ENCODE assay signal across 21 mouse cellular contexts in genomic region chr3:141794371-141794770, GRCm38 (mm10).
DNase-seq lines count a peak whose midpoint lies in the region; ATAC-seq and TF ChIP-seq lines count a peak whose summit lies in the region.
"Had no signal": no experiment of that assay in that cellular context is flagged by ENCODE, and none has a peak within 500 bp of the region (broad histone marks: within the 10 kb centered on the region; RNA-seq: fewer than 3 reads in every experiment).

No protein-coding gene starts in this region.

- no peak overlapping the region for H3K27ac ChIP-seq in hindbrain, embryonic 15.5 days (replicated peaks)
- H3K27ac ChIP-seq in hindbrain, embryonic 10.5 days = no peak overlapping the region
- H3K27ac ChIP-seq in lung, postnatal 0 days (ENCODE audit: low read length) = no peak overlapping the region
- no peak overlapping the region for H3K27ac ChIP-seq in neural tube, embryonic 14.5 days (ENCODE audit: low read depth, low read length)
- H3K27ac ChIP-seq in liver, embryonic 11.5 days (ENCODE audit: low read depth, low read length) = no peak overlapping the region
- H3K27ac ChIP-seq: embryonic facial prominence, embryonic 10.5 days; heart, embryonic 10.5 days; limb, embryonic 12.5 days; liver, embryonic 15.5 days; macrophage; midbrain, embryonic 13.5 days had no signal

- H3K36me3 ChIP-seq in hindbrain, embryonic 15.5 days = no peaks in the 10 kb centered on the region
- 0 out of 2 replicates have a peak, but pooled peaks cover 4% of the 10 kb centered on the region for H3K36me3 ChIP-seq in hindbrain, embryonic 10.5 days
- H3K36me3 ChIP-seq in lung, postnatal 0 days (ENCODE audit: insufficient read depth, low read length) = no peaks in the 10 kb centered on the region
- no peaks in the 10 kb centered on the region for H3K36me3 ChIP-seq in neural tube, embryonic 14.5 days (ENCODE audit: control insufficient read depth, insufficient read depth, low read length)
- H3K36me3 ChIP-seq in liver, embryonic 11.5 days (ENCODE audit: control insufficient read depth, insufficient read depth, low read length) = no peaks in the 10 kb centered on the region
- H3K36me3 ChIP-seq: heart, embryonic 10.5 days; liver, embryonic 15.5 days; midbrain, embryonic 13.5 days had no signal

- no peaks in the 10 kb centered on the region for H3K4me1 ChIP-seq in hindbrain, embryonic 15.5 days (replicated peaks)
- peaks cover 5% of the 10 kb centered on the region for H3K4me1 ChIP-seq in hindbrain, embryonic 10.5 days (replicated peaks)
- H3K4me1 ChIP-seq in lung, postnatal 0 days (ENCODE audit: insufficient read depth, low read depth, low read length) = no peaks in the 10 kb centered on the region
- H3K4me1 ChIP-seq in neural tube, embryonic 14.5 days (ENCODE audit: control insufficient read depth, insufficient read depth, low read length) = no peaks in the 10 kb centered on the region
- H3K4me1 ChIP-seq in liver, embryonic 11.5 days (replicated peaks; ENCODE audit: control insufficient read depth, insufficient read depth, low read length) = no peaks in the 10 kb centered on the region
- H3K4me1 ChIP-seq: embryonic facial prominence, embryonic 10.5 days; heart, embryonic 10.5 days; liver, embryonic 15.5 days had no signal

- WGBS in hindbrain, embryonic 15.5 days = 48% methylated on average over 3 of the region's 3 CpGs
- whole genome bisulfite sequencing in hindbrain, embryonic 10.5 days = 85% methylated on average over 3 of the region's 3 CpGs
- WGBS in lung, postnatal 0 days = 64% methylated on average over 3 of the region's 3 CpGs
- 35% methylated on average over 3 of the region's 3 CpGs for WGBS in neural tube, embryonic 14.5 days
- WGBS in liver, embryonic 11.5 days = 82% methylated on average over 3 of the region's 3 CpGs

- no peak overlapping the region for H3K4me2 ChIP-seq in hindbrain, embryonic 15.5 days
- no peak overlapping the region for H3K4me2 ChIP-seq in lung, postnatal 0 days (replicated peaks; ENCODE audit: low read depth, low read length)
- H3K4me2 ChIP-seq in neural tube, embryonic 14.5 days (ENCODE audit: low read depth, low read length) = no peak overlapping the region
- H3K4me2 ChIP-seq in liver, embryonic 11.5 days = no peak overlapping the region
- H3K4me2 ChIP-seq: limb, embryonic 12.5 days; liver, embryonic 15.5 days; midbrain, embryonic 13.5 days had no signal

- DNase-seq in hindbrain, embryonic 10.5 days (ENCODE audit: low spot score) = no peak
- DNase-seq in lung, postnatal 36 days = peak; percentile 2
- no peak for DNase-seq in lung, postnatal 0 days (ENCODE audit: low spot score)
- peak; percentile 81 for DNase-seq in brain, embryonic 14.5 days (ENCODE audit: low read depth)
- no peak for DNase-seq in liver, embryonic 11.5 days (ENCODE audit: low spot score)
- DNase-seq: adrenal gland, postnatal 36 days; gastrocnemius, postnatal 36 days; heart, postnatal 10 days; kidney, adult 8-10 months; kidney, postnatal 4 days; thymus, postnatal 25 days had no signal

- no peak for TF ChIP-seq CTCF in lung, postnatal 0 days (IDR thresholded peaks at IDR 0.05)
- no peak for TF ChIP-seq CTCF in brain, embryonic 14.5 days (IDR thresholded peaks at IDR 0.05; ENCODE audit: borderline replicate concordance, extremely low read depth, insufficient read depth, insufficient read length)

- peak; percentile 49; the same call in 1 of the 2 replicates for ATAC-seq in hindbrain, embryonic 15.5 days (ENCODE audit: low FRiP score, low read depth)
- ATAC-seq in lung, postnatal 0 days = no peak
- peak; percentile 54; the same call in 1 of the 2 replicates for ATAC-seq in neural tube, embryonic 14.5 days (ENCODE audit: low read depth)
- no peak for ATAC-seq in liver, embryonic 11.5 days (replicated peaks; ENCODE audit: low FRiP score)
- no peak for ATAC-seq in frontal cortex, adult (ENCODE audit: low TSS enrichment)
- ATAC-seq: midbrain, embryonic 13.5 days had no signal

- H3K27me3 ChIP-seq in hindbrain, embryonic 15.5 days = no peaks in the 10 kb centered on the region
- no peaks in the 10 kb centered on the region for H3K27me3 ChIP-seq in hindbrain, embryonic 10.5 days (ENCODE audit: insufficient read depth, poor library complexity, severe bottlenecking)
- H3K27me3 ChIP-seq in lung, postnatal 0 days (replicated peaks; ENCODE audit: insufficient read depth, low read length) = no peaks in the 10 kb centered on the region
- no peaks in the 10 kb centered on the region for H3K27me3 ChIP-seq in neural tube, embryonic 14.5 days (ENCODE audit: control insufficient read depth, insufficient read depth, low read length)
- no peaks in the 10 kb centered on the region for H3K27me3 ChIP-seq in liver, embryonic 11.5 days (replicated peaks; ENCODE audit: control insufficient read depth, insufficient read depth, low read length)
- H3K27me3 ChIP-seq: limb, embryonic 12.5 days; liver, embryonic 15.5 days; midbrain, embryonic 13.5 days had no signal

- no peak for TF ChIP-seq EP300 in lung, postnatal 0 days (IDR thresholded peaks at IDR 0.05)

- TF ChIP-seq POLR2A in brain, embryonic 14.5 days (IDR thresholded peaks at IDR 0.05; ENCODE audit: borderline replicate concordance, extremely low read depth, insufficient read depth, insufficient read length, poor library complexity, severe bottlenecking) = no peak

- no peak overlapping the region for H3K9ac ChIP-seq in hindbrain, embryonic 15.5 days
- no peak overlapping the region for H3K9ac ChIP-seq in lung, postnatal 0 days (replicated peaks; ENCODE audit: low read depth)
- H3K9ac ChIP-seq in neural tube, embryonic 14.5 days (replicated peaks; ENCODE audit: low read depth, low read length) = no peak overlapping the region
- H3K9ac ChIP-seq in liver, embryonic 11.5 days (ENCODE audit: low read depth, low read length) = no peak overlapping the region
- H3K9ac ChIP-seq: limb, embryonic 12.5 days; liver, embryonic 15.5 days; midbrain, embryonic 13.5 days had no signal

- H3K4me3 ChIP-seq in hindbrain, embryonic 15.5 days = no peak overlapping the region
- H3K4me3 ChIP-seq in hindbrain, embryonic 10.5 days = no peak overlapping the region
- no peak overlapping the region for H3K4me3 ChIP-seq in lung, postnatal 0 days (ENCODE audit: low read depth, low read length)
- H3K4me3 ChIP-seq in neural tube, embryonic 14.5 days (ENCODE audit: low read depth, low read length) = no peak overlapping the region
- no peak overlapping the region for H3K4me3 ChIP-seq in liver, embryonic 11.5 days (ENCODE audit: low read depth, low read length)
- H3K4me3 ChIP-seq: embryonic facial prominence, embryonic 10.5 days; heart, embryonic 10.5 days; limb, embryonic 12.5 days; liver, embryonic 15.5 days; midbrain, embryonic 13.5 days; myocyte had no signal

- no peaks in the 10 kb centered on the region for H3K9me3 ChIP-seq in hindbrain, embryonic 15.5 days
- H3K9me3 ChIP-seq in hindbrain, embryonic 10.5 days = no peaks in the 10 kb centered on the region
- no peaks in the 10 kb centered on the region for H3K9me3 ChIP-seq in lung, postnatal 0 days (ENCODE audit: low read length)
- H3K9me3 ChIP-seq in neural tube, embryonic 14.5 days (ENCODE audit: control insufficient read depth, low read length) = no peaks in the 10 kb centered on the region
- H3K9me3 ChIP-seq in liver, embryonic 11.5 days (ENCODE audit: control insufficient read depth, low read length) = no peaks in the 10 kb centered on the region
- H3K9me3 ChIP-seq: embryonic facial prominence, embryonic 10.5 days; heart, embryonic 10.5 days; limb, embryonic 12.5 days; liver, embryonic 15.5 days; midbrain, embryonic 13.5 days had no signal

Comparison
In these comparisons a context has a peak if more than half of its experiments do, and no peak if none do; other contexts are left out.
1. DNase-seq: peak in lung, postnatal 36 days (single experiment) and brain, embryonic 14.5 days (single experiment); none in hindbrain, embryonic 10.5 days (single experiment), lung, postnatal 0 days (single experiment) and liver, embryonic 11.5 days (single experiment).
2. ATAC-seq: peak in hindbrain, embryonic 15.5 days (single experiment) and neural tube, embryonic 14.5 days (single experiment); none in lung, postnatal 0 days (single experiment), liver, embryonic 11.5 days (single experiment) and frontal cortex, adult (single experiment).